Mouse (Mus musculus) brain, embryonic 14.5 days (tissue): Measurements from ENCODE around the gene Sox2. TPM values are rescaled to one million over a fixed set of nuclear protein-coding genes. Genes with fewer than 3 reads are reported as not detected.

Experiments
- DNase-seq: peaks from one replicate; pipeline ENCODE4 v3.0.0-alpha.2; 2011; ENCODE audit warnings: low read depth
- CTCF ChIP-seq: fragments of 200-500 bp; IDR thresholded peaks from 2 replicates; pipeline ENCODE4 v1.5.1; 2012; ENCODE audit warnings: inconsistent platforms, mild to moderate bottlenecking, moderate library complexity, borderline replicate concordance; ENCODE audit not compliant: insufficient read depth, insufficient read length; ENCODE audit errors: extremely low read depth
- POLR2A ChIP-seq: fragments of 200-500 bp; IDR thresholded peaks from 2 replicates; pipeline ENCODE4 v1.6.1; 2012; ENCODE audit warnings: mild to moderate bottlenecking, inconsistent platforms, borderline replicate concordance; ENCODE audit not compliant: poor library complexity, insufficient read depth, insufficient read length, severe bottlenecking; ENCODE audit errors: extremely low read depth
- polyA plus RNA-seq: library from polyadenylated mRNA; depleted of rRNA; stranded (reverse); fragments of >200 nt; gene quantifications from 2 replicates; pipeline ENCODE4 v1.2.3, GENCODE M21; 2012

Sox2 gene
- polyA plus RNA-seq, 1 experiment: 101 TPM

DNA sequence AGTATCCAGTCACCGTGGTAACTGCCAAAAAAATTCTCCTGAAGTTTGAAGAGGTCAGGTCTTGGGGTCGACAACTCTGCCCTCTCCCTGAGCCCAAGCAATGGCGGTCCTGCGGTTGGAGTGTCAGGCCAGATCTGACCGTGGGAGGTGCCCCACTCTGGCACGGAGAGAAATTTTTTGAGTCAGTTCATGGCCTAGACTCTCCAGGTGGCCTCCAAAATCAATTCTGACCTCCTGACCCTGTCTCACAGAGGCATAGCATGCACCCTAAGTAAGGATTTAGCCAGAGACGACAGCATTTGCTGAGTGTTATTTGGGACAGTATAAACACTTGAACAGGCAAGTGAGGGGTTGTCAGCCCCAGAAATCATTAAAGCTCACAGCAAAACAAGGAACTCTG is 28.6 kb downstream of the Sox2 start:
- no peak for DNase-seq
- TF ChIP-seq POLR2A: no peak
- TF ChIP-seq CTCF: no peak

- no peak for DNase-seq
- no peak for TF ChIP-seq POLR2A
- no peak for TF ChIP-seq CTCF
Observed at GRCm38 (mm10) chr3:34679439-34679838, 29.2 kb downstream of the Sox2 start.

- DNase-seq: peak; percentile 81
- TF ChIP-seq CTCF (no peak), POLR2A (no peak)
Observed at GRCm38 (mm10) chr3:34679921-34680320, 29.7 kb downstream of the Sox2 start.

DNA sequence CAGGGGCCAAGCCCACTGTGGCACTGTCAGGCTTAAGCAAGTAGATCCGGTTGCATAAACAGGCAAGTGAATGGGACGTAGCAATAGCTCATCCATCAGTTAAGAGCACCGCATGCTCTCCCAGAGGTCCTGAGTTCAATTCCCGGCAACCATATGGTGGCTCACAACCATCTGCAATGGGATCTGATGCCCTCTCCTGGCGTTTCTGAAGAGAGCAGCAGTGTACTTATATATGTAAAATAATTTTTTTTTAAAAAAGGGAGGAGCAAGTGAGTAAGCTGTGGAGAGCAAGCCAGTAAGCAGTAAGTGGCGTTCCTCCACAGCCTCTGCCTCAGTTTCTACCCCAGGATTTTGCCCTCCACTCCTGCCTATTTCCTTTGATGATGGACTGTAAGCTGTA is 37.9 kb downstream of the Sox2 start:
- no peak for DNase-seq
- TF ChIP-seq POLR2A (no peak), CTCF (no peak)

DNA sequence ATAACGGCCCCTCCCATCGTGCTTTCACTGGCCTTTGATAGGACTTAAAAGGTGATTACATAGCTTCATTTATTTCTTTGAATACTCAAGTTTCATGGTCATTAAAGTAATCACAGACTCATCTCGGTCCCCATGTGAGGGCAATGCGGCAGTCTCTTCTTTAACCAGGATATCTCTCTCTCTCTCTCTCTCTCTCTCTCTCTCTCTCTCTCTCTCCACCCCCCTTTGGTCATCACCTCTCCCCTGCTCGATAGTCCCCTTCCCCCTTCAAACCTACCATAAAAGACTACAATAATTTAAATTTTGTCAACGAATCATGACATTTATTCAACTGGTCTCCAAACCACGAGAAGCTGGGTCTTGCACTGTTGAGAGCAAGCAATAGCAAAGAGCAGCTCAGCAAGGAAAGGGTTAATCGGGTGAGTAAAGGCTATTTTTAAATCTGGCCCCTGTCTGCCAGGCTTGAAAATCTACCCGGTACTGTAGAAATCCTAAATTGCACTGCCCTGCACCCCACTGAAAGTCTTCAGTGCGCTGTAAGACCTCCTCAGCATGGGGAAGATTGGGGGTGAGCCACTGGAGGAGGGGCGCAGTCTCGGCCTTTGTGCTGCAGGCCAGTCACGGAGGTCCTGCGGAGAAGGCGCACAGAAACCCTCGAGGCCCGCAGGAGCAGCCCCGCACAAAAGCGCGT is 41.6 kb downstream of the Sox2 start:
- TF ChIP-seq POLR2A: no peak
- no peak for TF ChIP-seq CTCF
- peak; percentile 88 for DNase-seq

DNA sequence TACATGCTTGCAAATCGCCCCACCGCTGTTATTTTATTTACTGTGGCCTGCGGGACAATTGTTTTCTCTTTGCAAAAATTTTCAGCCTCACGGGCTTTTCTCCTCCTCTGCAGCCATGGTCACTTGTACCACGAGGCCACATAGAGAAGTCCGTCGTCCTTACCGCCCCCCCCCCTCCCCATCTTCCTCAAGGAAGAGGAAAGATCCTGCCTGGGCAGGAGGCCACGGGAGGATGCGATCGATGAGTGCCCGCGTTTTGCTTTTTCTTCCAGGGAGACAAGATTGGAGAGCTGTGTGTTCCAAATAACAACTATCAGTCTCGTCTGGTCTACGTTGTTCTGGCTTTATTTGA is 42.2 kb downstream of the Sox2 start:
- TF ChIP-seq POLR2A (no peak), CTCF (no peak)
- DNase-seq: no peak
